Mouse (Mus musculus) CH12.LX (cell line): ENCODE results near the gene Ccdc170. TPM values are rescaled to one million over a fixed set of nuclear protein-coding genes. Genes with fewer than 3 reads are reported as not detected.

Experiments
- DNase-seq: peaks from one replicate; pipeline ENCODE4 v3.0.0-alpha.2; 2013; ENCODE audit errors: extremely low read depth
- H3K27ac ChIP-seq: 2 replicates; pipeline ENCODE4 v1.5.1; 2012; ENCODE audit warnings: low read depth, mild to moderate bottlenecking, control low read depth, moderate library complexity; ENCODE audit not compliant: insufficient read depth
- H3K27me3 ChIP-seq: replicated peaks from 2 replicates; pipeline ENCODE3; 2012; ENCODE audit warnings: inconsistent platforms
- H3K36me3 ChIP-seq, 2 experiments: replicated peaks in 1 of 2; 2 replicates each; pipeline versions ENCODE3 to v1.6.1; 2012; ENCODE audit warnings: inconsistent platforms in 1 of 2, low read length in 1 of 2, mild to moderate bottlenecking in 1 of 2, mixed read lengths in 1 of 2, moderate library complexity in 1 of 2; ENCODE audit not compliant: control insufficient read depth in 1 of 2, insufficient read depth in 1 of 2
- H3K4me1 ChIP-seq, 2 experiments: 2 replicates each; pipeline ENCODE4 v1.6.1; 2012; ENCODE audit warnings: inconsistent platforms in 1 of 2, moderate library complexity in 1 of 2; ENCODE audit not compliant: insufficient read depth in 2 of 2, control insufficient read depth in 1 of 2
- H3K4me2 ChIP-seq: 2 replicates; pipeline ENCODE4 v1.6.1; 2012; ENCODE audit warnings: low read depth, mild to moderate bottlenecking, control low read depth; ENCODE audit not compliant: poor library complexity, insufficient read depth, severe bottlenecking
- H3K4me3 ChIP-seq, 3 experiments: fragments of 150-350 bp in 1 of 3; sonication (generic) in 1 of 3; replicated peaks in 1 of 3; 2 replicates each; pipeline versions ENCODE3 to v1.5.1; 2011 to 2012; ENCODE audit warnings: low read depth in 2 of 3, low read length in 2 of 3, mild to moderate bottlenecking in 2 of 3, moderate library complexity in 2 of 3, control low read depth in 1 of 3, improper control_type of control experiment in 1 of 3, inconsistent platforms in 1 of 3, mixed read lengths in 1 of 3; ENCODE audit not compliant: poor library complexity in 1 of 3
- H3K79me2 ChIP-seq: replicated peaks from 2 replicates; pipeline ENCODE4 v1.6.1; 2012; ENCODE audit warnings: mild to moderate bottlenecking, moderate library complexity; ENCODE audit not compliant: control insufficient read depth, poor library complexity, insufficient read depth, severe bottlenecking; ENCODE audit errors: extremely low read depth
- H3K9ac ChIP-seq: 2 replicates; pipeline ENCODE4 v1.6.1; 2012; ENCODE audit warnings: low read depth, mild to moderate bottlenecking, control low read depth, moderate library complexity; ENCODE audit not compliant: insufficient read depth
- H3K9me3 ChIP-seq: replicated peaks from 2 replicates; pipeline ENCODE3; 2012; ENCODE audit warnings: low read length, inconsistent platforms, mixed read lengths
- CHD1 ChIP-seq: IDR thresholded peaks from 2 replicates; pipeline ENCODE4 v1.6.1; 2012; ENCODE audit warnings: low read depth, low read length, improper control_type of control experiment, inconsistent platforms
- CTCF ChIP-seq, 2 experiments: IDR thresholded peaks in 1 of 2; conservative IDR thresholded peaks in 1 of 2; 2 replicates each; pipeline ENCODE4 v1.5.1; 2011 to 2012; ENCODE audit warnings: low read depth in 2 of 2, low read length in 2 of 2, improper control_type of control experiment in 1 of 2, inconsistent platforms in 1 of 2, mild to moderate bottlenecking in 1 of 2, moderate library complexity in 1 of 2
- EP300 ChIP-seq: IDR thresholded peaks from 2 replicates; pipeline ENCODE4 v1.6.1; 2011; ENCODE audit warnings: low read length, improper control_type of control experiment
- ETS1 ChIP-seq: conservative IDR thresholded peaks from 2 replicates; pipeline ENCODE4 v1.6.1; 2012; ENCODE audit warnings: low read depth, mild to moderate bottlenecking, inconsistent platforms, low read length, improper control_type of control experiment, moderate library complexity
- JUND ChIP-seq: conservative IDR thresholded peaks from 2 replicates; pipeline ENCODE4 v1.6.1; 2011; ENCODE audit warnings: low read depth, low read length, improper control_type of control experiment
- KAT2A ChIP-seq: IDR thresholded peaks from 2 replicates; pipeline ENCODE4 v1.6.1; 2012; ENCODE audit warnings: low read length, improper control_type of control experiment, inconsistent platforms; ENCODE audit not compliant: insufficient replicate concordance
- MAX ChIP-seq: IDR thresholded peaks from 2 replicates; pipeline ENCODE4 v1.6.1; 2011; ENCODE audit warnings: low read length, improper control_type of control experiment
- MAZ ChIP-seq: IDR thresholded peaks from 2 replicates; pipeline ENCODE4 v1.6.1; 2012; ENCODE audit warnings: low read depth, mild to moderate bottlenecking, inconsistent platforms, low read length, improper control_type of control experiment, moderate library complexity
- MXI1 ChIP-seq: IDR thresholded peaks from 2 replicates; pipeline ENCODE4 v1.6.1; 2011; ENCODE audit warnings: mild to moderate bottlenecking, low read depth, low read length, improper control_type of control experiment
- MYC ChIP-seq: IDR thresholded peaks from 2 replicates; pipeline ENCODE4 v1.6.1; 2011; ENCODE audit warnings: low read depth, mild to moderate bottlenecking, improper control_type of control experiment, low read length
- NELFE ChIP-seq: IDR thresholded peaks from 2 replicates; pipeline ENCODE4 v1.6.1; 2011; ENCODE audit warnings: low read depth, low read length, improper control_type of control experiment
- NRF1 ChIP-seq: IDR thresholded peaks from 2 replicates; pipeline ENCODE4 v1.6.1; 2014; ENCODE audit warnings: low read depth, mild to moderate bottlenecking, inconsistent platforms, low read length, improper control_type of control experiment, moderate library complexity
- POLR2A ChIP-seq: IDR thresholded peaks from 2 replicates; pipeline ENCODE4 v1.6.1; 2011; ENCODE audit warnings: low read depth, mild to moderate bottlenecking, improper control_type of control experiment, low read length
- POLR2AphosphoS2 ChIP-seq: IDR thresholded peaks from 2 replicates; pipeline ENCODE4 v1.6.1; 2011; ENCODE audit warnings: low read depth, low read length, improper control_type of control experiment
- RAD21 ChIP-seq: IDR thresholded peaks from 2 replicates; pipeline ENCODE4 v1.6.1; 2011; ENCODE audit warnings: low read depth, mild to moderate bottlenecking, low read length, improper control_type of control experiment, moderate library complexity
- RCOR1 ChIP-seq: conservative IDR thresholded peaks from 2 replicates; pipeline ENCODE4 v1.6.1; 2012; ENCODE audit warnings: low read depth, mild to moderate bottlenecking, inconsistent platforms, low read length, improper control_type of control experiment
- SIN3A ChIP-seq: IDR thresholded peaks from 2 replicates; pipeline ENCODE4 v1.6.1; 2012; ENCODE audit warnings: low read length, improper control_type of control experiment, inconsistent platforms
- SMC3 ChIP-seq: IDR thresholded peaks from 2 replicates; pipeline ENCODE4 v1.6.1; 2011; ENCODE audit warnings: low read depth, low read length, improper control_type of control experiment
- TBP ChIP-seq: conservative IDR thresholded peaks from 2 replicates; pipeline ENCODE4 v1.6.1; 2011; ENCODE audit warnings: low read depth, low read length, improper control_type of control experiment
- TCF12 ChIP-seq: IDR thresholded peaks from 2 replicates; pipeline ENCODE4 v1.6.1; 2014; ENCODE audit warnings: low read depth, mild to moderate bottlenecking, inconsistent platforms, low read length, improper control_type of control experiment
- UBTF ChIP-seq: IDR thresholded peaks from 2 replicates; pipeline ENCODE4 v1.6.1; 2012; ENCODE audit warnings: low read depth, mild to moderate bottlenecking, inconsistent platforms, low read length, improper control_type of control experiment, moderate library complexity
- USF2 ChIP-seq: conservative IDR thresholded peaks from 2 replicates; pipeline ENCODE4 v1.6.1; 2011; ENCODE audit warnings: low read depth, low read length, improper control_type of control experiment
- ZKSCAN1 ChIP-seq: IDR thresholded peaks from 2 replicates; pipeline ENCODE4 v1.6.1; 2012; ENCODE audit warnings: low read depth, inconsistent platforms, low read length, improper control_type of control experiment, borderline replicate concordance
- ZNF384 ChIP-seq: IDR thresholded peaks from 2 replicates; pipeline ENCODE4 v1.6.1; 2012; ENCODE audit warnings: low read depth, low read length, improper control_type of control experiment, inconsistent platforms
- dilution Hi-C: fragments of 300-500 bp; cut with MboI; formaldehyde crosslinking; loops from 2 replicates; pipeline ENCODE4 v1.14.3; 2020; ENCODE audit warnings: low sequenced_read_pairs; ENCODE audit not compliant: extremely low pct_unique_long_range_greater_than_20kb, extremely low pct_ligation_motif_present
- in situ Hi-C: fragments of 300-500 bp; cut with MboI; formaldehyde crosslinking; loops from 3 replicates; pipeline ENCODE4 v1.14.3; 2019; ENCODE audit warnings: low sequenced_read_pairs, low pct_ligation_motif_present, low pct_unique_long_range_greater_than_20kb, mixed read lengths
- polyA plus RNA-seq: library from polyadenylated mRNA; unstranded; fragments of >175 nt; gene quantifications from 2 replicates; pipeline ENCODE4 v1.2.1, GENCODE M21; 2012; ENCODE audit warnings: low read depth; ENCODE audit not compliant: insufficient read length
- total RNA-seq, 2 experiments: library from RNA; depleted of rRNA; stranded (reverse); fragments of 300-350 nt in 1 of 2; fragments of >200 nt in 1 of 2; gene quantifications; 2 replicates each; pipeline ENCODE4 v1.2.3; 2012 to 2014

Ccdc170 gene
- total and polyA plus RNA-seq, 3 experiments: not detected

- DNase-seq: peak; percentile 45
- dilution Hi-C loops: no loop called here
- Histone ChIP-seq H3K4me2 (no peak overlapping the region), H3K27ac (no peak overlapping the region), H3K9ac (no peak overlapping the region), H3K36me3 (no peaks in the 10 kb centered on the region), H3K27me3 (no peaks in the 10 kb centered on the region), H3K4me3 (no peak overlapping the region), H3K9me3 (peaks cover 21% of the 10 kb centered on the region), H3K4me1 (peaks cover 0 to 9% of the 10 kb centered on the region in 2 experiments; a peak in 2 of 4 replicates), H3K79me2 (no peaks in the 10 kb centered on the region)
- in situ Hi-C loops: no loop called here
- TF ChIP-seq ZNF384 (peak; percentile 64), MXI1 (no peak), RAD21 (peak; percentile 69), SMC3 (peak; percentile 71), CTCF (conservative IDR thresholded peaks at IDR 0.05 in 1 of 2, IDR thresholded peaks at IDR 0.05 in 1 of 2; ENCODE audit: low read depth in 2 of 2, low read length in 2 of 2) (peak in 1 of 2 experiments; percentile 73; a peak in 3 of 4 replicates)
These were observed 116.0 kb downstream of the Ccdc170 start for GRCm38 (mm10) chr10:4598244-4598842.

GRCm38 (mm10) chr10:4598916-4599315, 116.6 kb downstream of the Ccdc170 start:
- H3K9ac ChIP-seq: no peak overlapping the region
- H3K27me3 ChIP-seq: no peaks in the 10 kb centered on the region
- H3K4me1 ChIP-seq: peaks cover 0 to 9% of the 10 kb centered on the region in 2 experiments; a peak in 2 of 4 replicates
- in situ Hi-C loops: no loop called here
- no peak overlapping the region for H3K4me3 ChIP-seq
- peaks cover 21% of the 10 kb centered on the region for H3K9me3 ChIP-seq
- H3K27ac ChIP-seq: no peak overlapping the region
- dilution Hi-C loops: no loop called here
- H3K79me2 ChIP-seq: no peaks in the 10 kb centered on the region
- no peak for DNase-seq
- no peak for TF ChIP-seq RCOR1
- TF ChIP-seq MYC: no peak
- no peak for TF ChIP-seq POLR2AphosphoS2
- TF ChIP-seq MAZ: no peak
- TF ChIP-seq ZKSCAN1: no peak
- no peak for TF ChIP-seq JUND
- TF ChIP-seq CHD1: no peak
- TF ChIP-seq KAT2A: no peak
- no peak for TF ChIP-seq NRF1
- TF ChIP-seq POLR2A: no peak
- TF ChIP-seq TCF12: no peak
- TF ChIP-seq RAD21: no peak
- no peak for TF ChIP-seq USF2
- TF ChIP-seq UBTF: no peak
- TF ChIP-seq MAX: no peak
- no peak for TF ChIP-seq EP300
- no peak for TF ChIP-seq ETS1
- TF ChIP-seq SIN3A: no peak
- no peak for TF ChIP-seq TBP
- no peak for TF ChIP-seq NELFE
- no peak overlapping the region for H3K4me2 ChIP-seq
- no peaks in the 10 kb centered on the region for H3K36me3 ChIP-seq
